Mouse (Mus musculus) spleen, adult 2 months (tissue): Measurements from ENCODE around the gene Ccn2.

Experiments used
- CTCF ChIP-seq: fragments of 200-500 bp; IDR thresholded peaks from 2 replicates; pipeline ENCODE4 v1.5.1; 2011; ENCODE audit warnings: mild to moderate bottlenecking, inconsistent platforms; ENCODE audit not compliant: insufficient read depth, insufficient read length, insufficient replicate concordance; ENCODE audit errors: extremely low read depth
- POLR2A ChIP-seq: fragments of 200-500 bp; IDR thresholded peaks from 2 replicates; pipeline ENCODE4 v1.6.1; 2011; ENCODE audit warnings: low read depth, low read length, inconsistent platforms

DNA sequence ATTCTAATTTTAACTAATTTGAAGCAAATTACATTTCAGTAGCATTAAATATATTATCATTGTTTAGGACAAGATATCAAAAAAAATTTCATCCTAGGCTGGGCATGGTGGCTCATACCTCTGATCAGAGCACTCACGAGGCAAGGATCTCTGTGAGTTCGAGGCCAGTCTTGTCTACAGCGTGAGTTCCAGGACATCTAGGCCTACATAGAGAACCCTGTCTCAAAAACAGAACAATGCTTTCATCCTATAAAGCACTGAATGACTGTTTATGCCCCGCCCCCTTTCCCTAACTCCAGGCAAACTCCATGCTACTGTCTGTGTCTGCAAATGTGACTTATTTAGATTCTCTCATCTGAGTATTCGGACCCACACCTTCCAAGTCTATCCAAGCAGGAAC is 35.9 kb downstream of the Ccn2 start:
- TF ChIP-seq CTCF (no peak), POLR2A (no peak)
